Mouse (Mus musculus) heart, embryonic 16.5 days (tissue): ENCODE data around the gene OR5BS1P. TPM values are rescaled to one million over a fixed set of nuclear protein-coding genes. Genes with fewer than 3 reads are reported as not detected.

ENCODE experiments used
- ATAC-seq: fragments of 200-750 bp; cut with Nextera tagmentation; replicated peaks from 2 replicates; pipeline ENCODE4 v1.8.0; 2017; ENCODE audit warnings: moderate number of reproducible peaks; ENCODE audit not compliant: insufficient read depth, low FRiP score; ENCODE audit errors: extremely low read depth
- H3K27ac ChIP-seq: fragments of 300-500 bp; sonication (generic); 2 replicates; pipeline ENCODE4 v1.5.1; 2014; ENCODE audit warnings: mild to moderate bottlenecking, low read length, control low read depth, moderate library complexity
- H3K27me3 ChIP-seq: fragments of 300-500 bp; sonication (generic); 2 replicates; pipeline ENCODE4 v1.6.1; 2014; ENCODE audit warnings: low read length, mixed read lengths; ENCODE audit not compliant: control insufficient read depth, insufficient read depth
- H3K36me3 ChIP-seq: fragments of 300-500 bp; sonication (generic); 2 replicates; pipeline ENCODE4 v1.6.1; 2014; ENCODE audit not compliant: control insufficient read depth, insufficient read depth
- H3K4me1 ChIP-seq: fragments of 300-500 bp; sonication (generic); 2 replicates; pipeline ENCODE4 v1.6.1; 2014; ENCODE audit warnings: low read length, mixed read lengths; ENCODE audit not compliant: control insufficient read depth, insufficient read depth
- H3K4me2 ChIP-seq: fragments of 300-500 bp; sonication (generic); 2 replicates; pipeline ENCODE4 v1.6.1; 2014; ENCODE audit warnings: low read depth, mild to moderate bottlenecking, control low read depth, low read length
- H3K4me3 ChIP-seq: fragments of 300-500 bp; sonication (generic); 2 replicates; pipeline ENCODE4 v1.5.1; 2014; ENCODE audit warnings: mild to moderate bottlenecking, control low read depth, low read length
- H3K9ac ChIP-seq: fragments of 300-500 bp; sonication (generic); 2 replicates; pipeline ENCODE4 v1.6.1; 2014; ENCODE audit warnings: low read length, control low read depth
- H3K9me3 ChIP-seq: fragments of 300-500 bp; sonication (generic); replicated peaks from 2 replicates; pipeline ENCODE4 v1.6.1; 2016; ENCODE audit warnings: low read length; ENCODE audit not compliant: control insufficient read depth
- WGBS: fragments of 180-500 bp; shearing (Covaris S2); extraction: QIAGEN DNeasy Blood & Tissue Kit; methylation state at CpG from one replicate; pipeline ENCODE4 v1.1.7; 2014; 5-methylcytosine and 5-hydroxymethylcytosine counted together
- polyA plus RNA-seq: library from polyadenylated mRNA; unstranded; fragments of >200 nt; fragmentation: Nextera tagmentation; extraction: Ambion mirVana; gene quantifications from 2 replicates; pipeline ENCODE4 v1.2.1, GENCODE M21; 2015

OR5BS1P gene
- polyA plus RNA-seq, 1 experiment from 2014 or later: not detected

GRCm38 (mm10) chr15:98471539-98471938, 1.8 kb downstream of the OR5BS1P start:
- no peaks in the 10 kb centered on the region for H3K36me3 ChIP-seq
- no peak overlapping the region for H3K4me2 ChIP-seq
- H3K9ac ChIP-seq: no peak overlapping the region
- no peak overlapping the region for H3K4me3 ChIP-seq
- WGBS: 87% methylated on average over 13 of the region's 13 CpGs
- H3K27ac ChIP-seq: no peak overlapping the region
- H3K9me3 ChIP-seq: 0 out of 2 replicates have a peak, but pooled peaks cover 3% of the 10 kb centered on the region
- H3K4me1 ChIP-seq: no peaks in the 10 kb centered on the region
- H3K27me3 ChIP-seq: peaks cover 5% of the 10 kb centered on the region; the same call in 1 of the 2 replicates
- ATAC-seq: no peak

- no peak overlapping the region for H3K9ac ChIP-seq
- no peak overlapping the region for H3K4me2 ChIP-seq
- no peaks in the 10 kb centered on the region for H3K9me3 ChIP-seq
- H3K4me3 ChIP-seq: no peak overlapping the region
- no peak overlapping the region for H3K27ac ChIP-seq
- H3K4me1 ChIP-seq: no peaks in the 10 kb centered on the region
- ATAC-seq: no peak
- no peaks in the 10 kb centered on the region for H3K36me3 ChIP-seq
- 72% methylated on average over 10 of the region's 10 CpGs for WGBS
- peaks cover 5% of the 10 kb centered on the region for H3K27me3 ChIP-seq
Measured at GRCm38 (mm10) chr15:98474958-98475357, 5.3 kb downstream of the OR5BS1P start.

GRCm38 (mm10) chr15:98475382-98475781, 5.7 kb downstream of the OR5BS1P start:
- Histone ChIP-seq H3K9me3 (no peaks in the 10 kb centered on the region), H3K36me3 (no peaks in the 10 kb centered on the region), H3K4me2 (no peak overlapping the region), H3K4me3 (no peak overlapping the region), H3K27ac (no peak overlapping the region), H3K27me3 (peaks cover 5% of the 10 kb centered on the region), H3K9ac (no peak overlapping the region), H3K4me1 (no peaks in the 10 kb centered on the region)
- WGBS: 48% methylated on average over 10 of the region's 10 CpGs
- no peak for ATAC-seq

- no peak overlapping the region for H3K4me2 ChIP-seq
- no peaks in the 10 kb centered on the region for H3K4me1 ChIP-seq
- no peak overlapping the region for H3K4me3 ChIP-seq
- ATAC-seq: no peak
- no peaks in the 10 kb centered on the region for H3K36me3 ChIP-seq
- WGBS: 76% methylated on average over 5 of the region's 5 CpGs
- no peak overlapping the region for H3K27ac ChIP-seq
- H3K9me3 ChIP-seq: no peaks in the 10 kb centered on the region
- peaks cover 3% of the 10 kb centered on the region for H3K27me3 ChIP-seq
- no peak overlapping the region for H3K9ac ChIP-seq
Measured at GRCm38 (mm10) chr15:98476281-98476680, 6.6 kb downstream of the OR5BS1P start.

- no peaks in the 10 kb centered on the region for H3K36me3 ChIP-seq
- H3K4me3 ChIP-seq: no peak overlapping the region
- WGBS: 62% methylated on average over 7 of the region's 7 CpGs
- no peaks in the 10 kb centered on the region; the same call in 1 of the 2 replicates for H3K27me3 ChIP-seq
- H3K9me3 ChIP-seq: no peaks in the 10 kb centered on the region
- no peak overlapping the region for H3K9ac ChIP-seq
- no peak overlapping the region for H3K4me2 ChIP-seq
- H3K27ac ChIP-seq: no peak overlapping the region
- no peaks in the 10 kb centered on the region for H3K4me1 ChIP-seq
- ATAC-seq: no peak
Measured at GRCm38 (mm10) chr15:98479568-98480102, 9.9 kb downstream of the OR5BS1P start.

GRCm38 (mm10) chr15:98482701-98483100, 13.0 kb downstream of the OR5BS1P start, which contains the start of gene Lalba:
Lalba (minus strand) TSS chr15:98482721.
- Histone ChIP-seq H3K4me3 (no peak within 1 kb of the TSS), H3K4me2 (no peak within 1 kb of the TSS), H3K27ac (no peak within 1 kb of the TSS), H3K27me3 (no peaks in the 10 kb centered on the region; the same call in 1 of the 2 replicates), H3K36me3 (no peaks in the 10 kb centered on the region), H3K9ac (no peak within 1 kb of the TSS), H3K9me3 (peaks cover 3% of the 10 kb centered on the region; the same call in 1 of the 2 replicates), H3K4me1 (no peaks in the 10 kb centered on the region)
- no peak for ATAC-seq
- 49% methylated on average over 3 of the region's 3 CpGs for WGBS

- Histone ChIP-seq H3K27me3 (no peaks in the 10 kb centered on the region; the same call in 1 of the 2 replicates), H3K4me3 (no peak overlapping the region), H3K9ac (no peak overlapping the region), H3K9me3 (peaks cover 6% of the 10 kb centered on the region; the same call in 1 of the 2 replicates), H3K4me1 (no peaks in the 10 kb centered on the region), H3K36me3 (no peaks in the 10 kb centered on the region), H3K4me2 (no peak overlapping the region), H3K27ac (no peak overlapping the region)
- ATAC-seq: no peak
- WGBS: 63% methylated on average over 18 of the region's 18 CpGs
Measured at GRCm38 (mm10) chr15:98483907-98484886, 14.5 kb downstream of the OR5BS1P start.

- H3K9ac ChIP-seq: no peak overlapping the region
- H3K9me3 ChIP-seq: peaks cover 8% of the 10 kb centered on the region; the same call in 1 of the 2 replicates
- WGBS: 90% methylated on average over 8 of the region's 8 CpGs
- no peak overlapping the region for H3K27ac ChIP-seq
- H3K4me3 ChIP-seq: no peak overlapping the region
- no peaks in the 10 kb centered on the region; the same call in 1 of the 2 replicates for H3K27me3 ChIP-seq
- ATAC-seq: no peak
- H3K4me1 ChIP-seq: no peaks in the 10 kb centered on the region
- H3K36me3 ChIP-seq: no peaks in the 10 kb centered on the region
- H3K4me2 ChIP-seq: no peak overlapping the region
Measured at GRCm38 (mm10) chr15:98486433-98487021, 16.8 kb downstream of the OR5BS1P start.
